Mouse (Mus musculus): ENCODE results near the gene Kdm2b.

DNA sequence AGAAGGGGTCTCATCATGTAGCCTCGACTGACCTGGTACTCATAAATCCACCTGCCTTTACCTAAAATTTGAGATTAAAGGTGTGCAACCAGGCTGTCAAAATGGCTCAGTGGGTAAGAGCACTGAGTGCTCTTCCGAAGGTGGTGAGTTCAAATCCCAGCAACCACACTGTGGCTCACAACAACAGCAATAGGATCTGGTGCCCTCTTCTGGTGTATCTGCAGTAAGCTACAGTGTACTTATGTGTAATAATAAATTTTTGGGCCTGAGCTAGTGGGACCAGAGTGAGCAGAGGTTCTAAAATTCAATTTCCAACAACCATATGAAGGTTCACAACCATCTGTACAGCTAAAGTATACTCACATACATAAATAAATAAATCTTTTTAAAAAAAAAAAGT lies 81.6 kb downstream of the Kdm2b start:
- TF ChIP-seq POLR2A (IDR thresholded peaks at IDR 0.05; ENCODE audit: control insufficient read depth, extremely low read depth, insufficient read depth, low read length, poor library complexity) (no peak), CTCF (IDR thresholded peaks at IDR 0.05; ENCODE audit: borderline replicate concordance, control insufficient read depth, extremely low read depth, insufficient read depth, low read length, poor library complexity) (no peak)
